Mouse (Mus musculus): ENCODE measurements around the gene Nmi. TPM values are rescaled to one million over a fixed set of nuclear protein-coding genes. Genes with fewer than 3 reads are reported as not detected.

Nmi gene
- total RNA-seq, 2 experiments from 2014 or later = 5.6 to 6.4 TPM

Other genes starting within 250 kb of the Nmi start
- gene Rbm43, start 38.3 kb downstream of the Nmi start, total RNA-seq (2021) = 1 to 10 TPM; 3.9 to 4.4 TPM
- gene Tnfaip6, start 64.5 kb upstream of the Nmi start, total RNA-seq (2021) = under 1 TPM; 0.75 to 0.98 TPM
- gene Rif1, start 99.3 kb upstream of the Nmi start, total RNA-seq (2021) = 10 to 100 TPM; 19.2 to 21.7 TPM